Mouse (Mus musculus): Measurements from ENCODE around the gene Usb1. TPM values are rescaled to one million over a fixed set of nuclear protein-coding genes. Genes with fewer than 3 reads are reported as not detected.
"Not testable (repeated sequence)": the region's sequence is repeated elsewhere in the genome, so short reads cannot be mapped to it uniquely, and the experiment has no call there.

Gene Usb1
- total and polyA plus RNA-seq, 2 experiments: 6.7 to 20.0 TPM

GRCm38 (mm10) chr8:95377101-95377500 lies 45.0 kb downstream of the Usb1 start:
- no peak for TF ChIP-seq CTCF (IDR thresholded peaks at IDR 0.05; ENCODE audit: low read depth, low read length)
- no peak for TF ChIP-seq POLR2A (IDR thresholded peaks at IDR 0.05; ENCODE audit: extremely low read depth, insufficient read depth, low read length)
- Histone ChIP-seq H3K27me3 (ENCODE audit: control insufficient read depth, insufficient read depth, low read length) (no peaks in the 10 kb centered on the region), H3K27ac (replicated peaks; ENCODE audit: insufficient read depth, low read depth, low read length) (peak overlapping the region; percentile 82; the same call in 1 of the 2 replicates), H3K4me3 (ENCODE audit: insufficient read depth, low read depth, low read length) (no peak overlapping the region), H3K36me3 (ENCODE audit: control insufficient read depth, insufficient read depth, low read length) (no peaks in the 10 kb centered on the region; the same call in 1 of the 2 replicates), H3K4me1 (ENCODE audit: control insufficient read depth, insufficient read depth, low read length) (peaks cover 10% of the 10 kb centered on the region), H3K9ac (ENCODE audit: low read depth, low read length) (no peak overlapping the region), H3K79me2 (ENCODE audit: control insufficient read depth, insufficient read depth, low read length) (no peaks in the 10 kb centered on the region)
- 91% methylated on average over 4 of the region's 4 CpGs for WGBS
- DNase-seq (ENCODE audit: extremely low read depth, low read depth, low spot score): no peak

- WGBS: 17% methylated on average over 7 of the region's 7 CpGs
- H3K79me2 ChIP-seq (ENCODE audit: control insufficient read depth, insufficient read depth, low read length): no peaks in the 10 kb centered on the region
Observed at GRCm38 (mm10) chr8:95377863-95378291, 45.8 kb downstream of the Usb1 start.

GRCm38 (mm10) chr8:95378928-95379327 lies 46.8 kb downstream of the Usb1 start:
- not testable (repeated sequence) for H3K36me3 ChIP-seq (ENCODE audit: control insufficient read depth, insufficient read depth, low read length); H3K27ac ChIP-seq (replicated peaks; ENCODE audit: insufficient read depth, low read depth, low read length); DNase-seq (ENCODE audit: extremely low read depth, low read depth, low spot score); H3K79me2 ChIP-seq (ENCODE audit: control insufficient read depth, insufficient read depth, low read length); H3K4me3 ChIP-seq (ENCODE audit: insufficient read depth, low read depth, low read length); H3K27me3 ChIP-seq (ENCODE audit: control insufficient read depth, insufficient read depth, low read length); H3K9ac ChIP-seq (ENCODE audit: low read depth, low read length)
- H3K4me1 ChIP-seq (ENCODE audit: control insufficient read depth, insufficient read depth, low read length): peaks cover 10% of the 10 kb centered on the region
- WGBS: 98% methylated on average over 11 of the region's 11 CpGs

More at GRCm38 (mm10) chr8:95377863-95378291, 45.8 kb downstream of the Usb1 start:
- Histone ChIP-seq H3K36me3 (ENCODE audit: control insufficient read depth, insufficient read depth, low read length) (no peaks in the 10 kb centered on the region), H3K4me3 (ENCODE audit: insufficient read depth, low read depth, low read length) (no peak overlapping the region), H3K27me3 (ENCODE audit: control insufficient read depth, insufficient read depth, low read length) (no peaks in the 10 kb centered on the region), H3K9ac (ENCODE audit: low read depth, low read length) (peak overlapping the region; percentile 27), H3K27ac (replicated peaks; ENCODE audit: insufficient read depth, low read depth, low read length) (peak overlapping the region; percentile 82), H3K4me1 (ENCODE audit: control insufficient read depth, insufficient read depth, low read length) (peaks cover 10% of the 10 kb centered on the region)
- TF ChIP-seq POLR2A (IDR thresholded peaks at IDR 0.05; ENCODE audit: extremely low read depth, insufficient read depth, low read length): no peak
- TF ChIP-seq CTCF (IDR thresholded peaks at IDR 0.05; ENCODE audit: low read depth, low read length): no peak
- DNase-seq (ENCODE audit: extremely low read depth, low read depth, low spot score): peak; percentile 88

- no peaks in the 10 kb centered on the region for H3K36me3 ChIP-seq (ENCODE audit: control insufficient read depth, insufficient read depth, low read length)
- DNase-seq (ENCODE audit: extremely low read depth, low read depth, low spot score): no peak
- no peak overlapping the region for H3K27ac ChIP-seq (replicated peaks; ENCODE audit: insufficient read depth, low read depth, low read length)
Observed at GRCm38 (mm10) chr8:95380953-95381352, 48.9 kb downstream of the Usb1 start.

GRCm38 (mm10) chr8:95381595-95381994 lies 49.5 kb downstream of the Usb1 start:
- 51% methylated on average over 3 of the region's 3 CpGs for WGBS
- TF ChIP-seq CTCF (IDR thresholded peaks at IDR 0.05; ENCODE audit: low read depth, low read length): no peak
- no peak for TF ChIP-seq POLR2A (IDR thresholded peaks at IDR 0.05; ENCODE audit: extremely low read depth, insufficient read depth, low read length)

More at GRCm38 (mm10) chr8:95380953-95381352, 48.9 kb downstream of the Usb1 start:
- TF ChIP-seq CTCF (IDR thresholded peaks at IDR 0.05; ENCODE audit: low read depth, low read length): no peak
- TF ChIP-seq POLR2A (IDR thresholded peaks at IDR 0.05; ENCODE audit: extremely low read depth, insufficient read depth, low read length): no peak
- peaks cover 10% of the 10 kb centered on the region for H3K4me1 ChIP-seq (ENCODE audit: control insufficient read depth, insufficient read depth, low read length)
- H3K4me3 ChIP-seq (ENCODE audit: insufficient read depth, low read depth, low read length): no peak overlapping the region
- no peak overlapping the region for H3K9ac ChIP-seq (ENCODE audit: low read depth, low read length)
- no peaks in the 10 kb centered on the region for H3K27me3 ChIP-seq (ENCODE audit: control insufficient read depth, insufficient read depth, low read length)
- H3K79me2 ChIP-seq (ENCODE audit: control insufficient read depth, insufficient read depth, low read length): no peaks in the 10 kb centered on the region

GRCm38 (mm10) chr8:95384501-95384900 lies 52.4 kb downstream of the Usb1 start:
- no peak for DNase-seq (ENCODE audit: extremely low read depth, low read depth, low spot score)

More at GRCm38 (mm10) chr8:95381595-95381994, 49.5 kb downstream of the Usb1 start:
- Histone ChIP-seq H3K4me1 (ENCODE audit: control insufficient read depth, insufficient read depth, low read length) (peaks cover 10% of the 10 kb centered on the region), H3K27me3 (ENCODE audit: control insufficient read depth, insufficient read depth, low read length) (no peaks in the 10 kb centered on the region), H3K36me3 (ENCODE audit: control insufficient read depth, insufficient read depth, low read length) (no peaks in the 10 kb centered on the region), H3K79me2 (ENCODE audit: control insufficient read depth, insufficient read depth, low read length) (no peaks in the 10 kb centered on the region), H3K9ac (ENCODE audit: low read depth, low read length) (no peak overlapping the region), H3K27ac (replicated peaks; ENCODE audit: insufficient read depth, low read depth, low read length) (no peak overlapping the region), H3K4me3 (ENCODE audit: insufficient read depth, low read depth, low read length) (no peak overlapping the region)
- no peak for DNase-seq (ENCODE audit: extremely low read depth, low read depth, low spot score)

More at GRCm38 (mm10) chr8:95384501-95384900, 52.4 kb downstream of the Usb1 start:
- Histone ChIP-seq H3K4me1 (ENCODE audit: control insufficient read depth, insufficient read depth, low read length) (no peaks in the 10 kb centered on the region), H3K79me2 (ENCODE audit: control insufficient read depth, insufficient read depth, low read length) (no peaks in the 10 kb centered on the region), H3K27ac (replicated peaks; ENCODE audit: insufficient read depth, low read depth, low read length) (no peak overlapping the region), H3K9ac (ENCODE audit: low read depth, low read length) (no peak overlapping the region), H3K4me3 (ENCODE audit: insufficient read depth, low read depth, low read length) (no peak overlapping the region), H3K36me3 (ENCODE audit: control insufficient read depth, insufficient read depth, low read length) (no peaks in the 10 kb centered on the region), H3K27me3 (ENCODE audit: control insufficient read depth, insufficient read depth, low read length) (no peaks in the 10 kb centered on the region)
- TF ChIP-seq CTCF (IDR thresholded peaks at IDR 0.05; ENCODE audit: low read depth, low read length) (no peak), POLR2A (IDR thresholded peaks at IDR 0.05; ENCODE audit: extremely low read depth, insufficient read depth, low read length) (no peak)
- WGBS: 95% methylated on average over 3 of the region's 3 CpGs
